Mouse (Mus musculus) erythroid progenitor cell, adult 5-6 weeks (primary cell): ENCODE results near the gene Pappa2. TPM values are rescaled to one million over a fixed set of nuclear protein-coding genes. Genes with fewer than 3 reads are reported as not detected.

Experiments used
- ATAC-seq: replicated peaks from 2 replicates; pipeline ENCODE4 v1.8.0; 2016; ENCODE audit warnings: moderate number of reproducible peaks, mild to moderate bottlenecking, moderate TSS enrichment, inconsistent platforms; ENCODE audit not compliant: poor library complexity, low FRiP score, severe bottlenecking
- total RNA-seq, 2 experiments: library from RNA; stranded (forward) in 1 of 2; stranded (reverse) in 1 of 2; fragments of 150-400 nt in 1 of 2; fragments of 186-747, 209-891 nt in 1 of 2; gene quantifications; 2 replicates each; pipeline versions ENCODE4 v1.2.3 to v1.2.4; 2015 to 2017; ENCODE audit warnings: low replicate concordance in 2 of 2

The Pappa2 gene
- total RNA-seq, 2 experiments from 2014 or later = not detected

GRCm38 (mm10) chr1:158687726-158688125 lies 292.6 kb downstream of the Pappa2 start:
- no peak for ATAC-seq

GRCm38 (mm10) chr1:158669971-158670592 lies 310.2 kb downstream of the Pappa2 start:
- no peak for ATAC-seq

GRCm38 (mm10) chr1:158666001-158666400 lies 314.3 kb downstream of the Pappa2 start:
- ATAC-seq = no peak
